Mouse (Mus musculus) CD4-positive, CD25-positive, alpha-beta regulatory T cell (primary cell): ENCODE results near the gene Nptx2. TPM values are rescaled to one million over a fixed set of nuclear protein-coding genes. Genes with fewer than 3 reads are reported as not detected.

Source experiments
- polyA plus RNA-seq: library from polyadenylated mRNA; unstranded; fragments of 100-300 nt; shearing (Covaris generic); gene quantifications from one replicate; pipeline ENCODE4 v1.2.1, GENCODE M21; 2017

Nptx2 gene
- polyA plus RNA-seq = not detected

DNA sequence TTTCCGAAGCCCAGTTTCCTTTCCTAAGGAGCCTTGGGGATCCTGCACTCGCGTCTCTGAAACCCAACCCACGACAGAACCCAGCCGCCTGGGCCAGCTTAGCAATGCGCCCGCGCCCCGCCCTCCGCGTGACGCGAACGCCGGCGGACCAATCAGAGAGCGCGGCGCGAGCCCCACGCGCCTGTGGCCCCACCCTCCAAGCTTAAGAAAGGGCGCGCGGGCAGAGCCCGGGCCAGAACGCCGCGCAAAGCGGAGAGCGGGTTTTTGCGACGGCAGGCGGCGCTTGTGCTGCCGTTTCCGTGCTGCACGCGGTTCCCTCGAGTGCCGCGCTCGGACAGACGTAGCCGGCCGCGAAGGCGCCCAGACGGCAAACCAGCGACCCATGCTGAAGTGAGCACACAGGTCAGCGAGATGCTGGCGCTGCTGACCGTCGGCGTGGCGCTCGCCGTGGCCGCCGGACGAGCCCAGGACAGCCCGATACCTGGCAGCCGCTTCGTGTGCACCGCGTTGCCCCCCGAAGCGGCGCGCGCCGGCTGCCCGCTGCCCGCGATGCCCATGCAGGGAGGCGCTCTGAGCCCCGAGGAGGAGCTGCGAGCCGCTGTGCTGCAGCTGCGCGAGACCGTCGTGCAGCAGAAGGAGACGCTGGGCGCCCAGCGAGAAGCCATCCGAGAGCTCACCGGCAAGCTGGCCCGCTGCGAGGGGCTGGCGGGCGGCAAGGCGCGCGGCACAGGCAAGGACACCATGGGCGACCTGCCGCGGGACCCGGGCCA, at the start of gene Nptx2:
Gene Nptx2, plus strand, starts transcription at position 250 of the 770 bp plus-strand sequence.

Other genes with a start within 250 kb of the Nptx2 start
- 0.99 TPM for gene Baiap2l1, start 187.8 kb upstream of the Nptx2 start, polyA plus RNA-seq
- gene Tmem130, start 215.9 kb downstream of the Nptx2 start, polyA plus RNA-seq = not detected
- gene Trrap, start 221.8 kb downstream of the Nptx2 start, polyA plus RNA-seq = 43.0 TPM